Mouse (Mus musculus) G1E (cell line): ENCODE measurements around the gene Pam16. TPM values are rescaled to one million over a fixed set of nuclear protein-coding genes. Genes with fewer than 3 reads are reported as not detected.

Experiments used
- ATAC-seq: 2 replicates; pipeline ENCODE4 v1.8.0; 2016; ENCODE audit warnings: mild to moderate bottlenecking; ENCODE audit not compliant: insufficient number of reproducible peaks, poor library complexity, low FRiP score, severe bottlenecking; ENCODE audit errors: extremely low read depth
- DNase-seq: peaks from one replicate; pipeline ENCODE4 v3.0.0; 2012; ENCODE audit warnings: low spot score
- H3K27me3 ChIP-seq: 2 replicates; pipeline ENCODE4 v1.6.1; 2012; ENCODE audit warnings: mild to moderate bottlenecking, low read length, inconsistent platforms; ENCODE audit not compliant: insufficient read depth
- H3K36me3 ChIP-seq: replicated peaks from 2 replicates; pipeline ENCODE3; 2012; ENCODE audit warnings: mild to moderate bottlenecking, inconsistent platforms
- H3K4me1 ChIP-seq: 2 replicates; pipeline ENCODE4 v1.6.1; 2012; ENCODE audit warnings: low read depth, low read length, inconsistent platforms, mixed read lengths; ENCODE audit not compliant: insufficient read depth
- H3K4me3 ChIP-seq: 2 replicates; pipeline ENCODE4 v1.5.1; 2012; ENCODE audit warnings: low read depth, mild to moderate bottlenecking, inconsistent platforms, low read length, moderate library complexity, mixed read lengths
- H3K9me3 ChIP-seq: replicated peaks from 2 replicates; pipeline ENCODE4 v1.6.1; 2012; ENCODE audit warnings: inconsistent platforms
- CTCF ChIP-seq: IDR thresholded peaks from 2 replicates; pipeline ENCODE4 v1.5.1; 2012; ENCODE audit warnings: low read depth, low read length, inconsistent platforms, mixed read lengths
- GATA1 ChIP-seq: IDR thresholded peaks from 2 replicates; pipeline ENCODE4 v1.6.1; 2012; ENCODE audit warnings: borderline replicate concordance, low read length, inconsistent platforms, mixed read lengths
- GATA2 ChIP-seq: IDR thresholded peaks from 2 replicates; pipeline ENCODE4 v1.6.1; 2012; ENCODE audit warnings: low read depth, low read length, inconsistent platforms, borderline replicate concordance
- POLR2AphosphoS5 ChIP-seq: IDR thresholded peaks from 2 replicates; pipeline ENCODE4 v1.6.1; 2012; ENCODE audit warnings: low read depth, low read length, inconsistent platforms; ENCODE audit not compliant: insufficient replicate concordance
- TAL1 ChIP-seq: conservative IDR thresholded peaks from 2 replicates; pipeline ENCODE4 v1.6.1; 2012; ENCODE audit warnings: low read depth, low read length, inconsistent platforms, mixed read lengths
- polyA plus RNA-seq: library from polyadenylated mRNA; stranded (reverse); fragments of >175 nt; gene quantifications from 2 replicates; pipeline ENCODE4 v1.2.3, GENCODE M21; 2012
- total RNA-seq, 2 experiments: library from RNA; stranded (forward) in 1 of 2; stranded (reverse) in 1 of 2; fragments of 200-1000 nt in 1 of 2; fragments of >200 nt in 1 of 2; fragmentation: Nextera tagmentation in 1 of 2; gene quantifications; 2 replicates each; pipeline ENCODE4 v1.2.3; 2014 to 2017

Gene Pam16
- total and polyA plus RNA-seq, 3 experiments: 35.3 to 65.3 (median 41.7) TPM

GRCm38 (mm10) chr16:4592909-4593875 lies 31.6 kb downstream of the Pam16 start:
- DNase-seq (no peak), ATAC-seq (no peak)
- Histone ChIP-seq H3K27me3 (peaks cover 61% of the 10 kb centered on the region), H3K4me1 (peaks cover 20% of the 10 kb centered on the region), H3K4me3 (no peak overlapping the region), H3K9me3 (no peaks in the 10 kb centered on the region), H3K36me3 (no peaks in the 10 kb centered on the region)
- TF ChIP-seq TAL1 (no peak), GATA1 (no peak), GATA2 (no peak), POLR2AphosphoS5 (no peak), CTCF (no peak)

GRCm38 (mm10) chr16:4590236-4590635 lies 34.6 kb downstream of the Pam16 start:
- DNase-seq: no peak
- Histone ChIP-seq H3K4me3 (no peak overlapping the region), H3K4me1 (peaks cover 34% of the 10 kb centered on the region), H3K9me3 (no peaks in the 10 kb centered on the region), H3K36me3 (no peaks in the 10 kb centered on the region), H3K27me3 (peaks cover 32% of the 10 kb centered on the region)
- TF ChIP-seq GATA1: no peak
- TF ChIP-seq GATA2: no peak
- TF ChIP-seq TAL1: no peak
- no peak for TF ChIP-seq POLR2AphosphoS5
- no peak for TF ChIP-seq CTCF
- ATAC-seq: no peak

GRCm38 (mm10) chr16:4587516-4588210 lies 37.1 kb downstream of the Pam16 start:
- TF ChIP-seq GATA1: no peak
- TF ChIP-seq POLR2AphosphoS5: no peak
- no peak for TF ChIP-seq GATA2
- no peak overlapping the region for H3K4me3 ChIP-seq
- ATAC-seq (no peak), DNase-seq (no peak)
- H3K9me3 ChIP-seq: no peaks in the 10 kb centered on the region
- no peaks in the 10 kb centered on the region for H3K36me3 ChIP-seq
- peaks cover 44% of the 10 kb centered on the region for H3K4me1 ChIP-seq
- H3K27me3 ChIP-seq: peaks cover 10% of the 10 kb centered on the region

GRCm38 (mm10) chr16:4586531-4587123 lies 38.2 kb downstream of the Pam16 start:
- no peaks in the 10 kb centered on the region for H3K9me3 ChIP-seq
- DNase-seq (peak; percentile 96), ATAC-seq (peak; percentile 93)
- peaks cover 44% of the 10 kb centered on the region for H3K4me1 ChIP-seq
- H3K4me3 ChIP-seq: peak overlapping the region; percentile 71
- H3K27me3 ChIP-seq: peaks cover 8% of the 10 kb centered on the region; the same call in 1 of the 2 replicates
- TF ChIP-seq TAL1: no peak
- no peak for TF ChIP-seq GATA2
- TF ChIP-seq POLR2AphosphoS5: no peak
- no peak for TF ChIP-seq GATA1
- TF ChIP-seq CTCF: no peak
- no peaks in the 10 kb centered on the region for H3K36me3 ChIP-seq

GRCm38 (mm10) chr16:4585642-4586530 lies 38.9 kb downstream of the Pam16 start:
- H3K4me3 ChIP-seq: peak overlapping the region; percentile 71
- H3K9me3 ChIP-seq: no peaks in the 10 kb centered on the region
- peaks cover 4% of the 10 kb centered on the region; the same call in 1 of the 2 replicates for H3K27me3 ChIP-seq
- no peaks in the 10 kb centered on the region for H3K36me3 ChIP-seq
- DNase-seq: no peak
- peaks cover 44% of the 10 kb centered on the region for H3K4me1 ChIP-seq
- TF ChIP-seq TAL1: no peak
- no peak for ATAC-seq
